ENCODE assay signal across 1 mouse cellular context in the genomic region with DNA sequence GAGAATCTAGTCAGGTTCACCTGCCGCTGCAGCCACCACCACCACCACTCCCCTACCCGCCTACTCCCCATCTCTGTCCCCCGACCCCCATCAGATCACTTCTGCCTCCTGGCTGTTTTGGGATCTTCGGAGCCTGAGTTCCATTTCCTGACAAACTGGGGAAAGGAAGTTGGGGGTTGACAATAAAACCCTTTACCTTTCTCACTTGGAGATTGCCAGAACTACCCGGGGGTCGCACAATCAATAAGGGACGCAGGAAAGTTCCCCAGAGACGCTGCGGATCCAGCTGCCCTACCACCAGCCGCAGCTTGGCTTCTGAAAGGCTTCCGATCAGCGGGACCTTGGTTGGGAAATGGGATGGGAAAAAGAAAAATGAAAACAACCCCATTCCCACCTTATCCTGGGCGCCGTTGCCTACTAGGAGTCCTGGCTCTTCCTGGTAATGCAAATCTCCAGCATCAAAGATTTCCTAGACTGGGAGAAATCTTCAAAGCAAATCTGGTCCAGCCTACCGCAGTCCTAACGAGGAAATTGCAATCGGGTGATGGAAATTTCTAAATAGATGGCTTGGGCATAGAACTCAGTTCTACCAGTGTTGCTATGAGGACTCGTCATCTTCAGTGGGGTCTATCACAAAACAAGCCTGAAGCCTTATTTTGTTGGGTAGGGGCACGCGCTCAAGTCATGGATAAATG.
TF ChIP-seq lines count a peak whose summit lies in the region.

No protein-coding gene starts in this region.

TF ChIP-seq in CH12.LX, 34 proteins besides CTCF, POLR2A, EP300 and RAD21:
- no peak for TF ChIP-seq MYC (IDR thresholded peaks at IDR 0.05; ENCODE audit: low read depth, low read length)
- TF ChIP-seq SMC3 (IDR thresholded peaks at IDR 0.05; ENCODE audit: low read depth, low read length) = no peak
- no peak for TF ChIP-seq CHD1 (IDR thresholded peaks at IDR 0.05; ENCODE audit: low read depth, low read length)
- no peak for TF ChIP-seq MAX (IDR thresholded peaks at IDR 0.05; ENCODE audit: low read length)
- TF ChIP-seq POLR2AphosphoS2 (IDR thresholded peaks at IDR 0.05; ENCODE audit: low read depth, low read length) = no peak
